Mouse (Mus musculus) forebrain, embryonic 16.5 days (tissue): Measurements from ENCODE around the gene Plch1. TPM values are rescaled to one million over a fixed set of nuclear protein-coding genes. Genes with fewer than 3 reads are reported as not detected.

ENCODE experiments used
- ATAC-seq: fragments of 200-750 bp; cut with Nextera tagmentation; 2 replicates; pipeline ENCODE4 v1.8.0; 2017; ENCODE audit warnings: mild to moderate bottlenecking, moderate library complexity
- H3K27ac ChIP-seq: fragments of 300-500 bp; sonication (generic); 2 replicates; pipeline ENCODE4 v1.5.1; 2014; ENCODE audit warnings: low read length, control low read depth
- H3K27me3 ChIP-seq: fragments of 300-500 bp; sonication (generic); replicated peaks from 2 replicates; pipeline ENCODE4 v1.6.1; 2014; ENCODE audit warnings: low read length; ENCODE audit not compliant: control insufficient read depth, insufficient read depth
- H3K36me3 ChIP-seq: fragments of 300-500 bp; sonication (generic); 2 replicates; pipeline ENCODE4 v1.6.1; 2014; ENCODE audit not compliant: control insufficient read depth, insufficient read depth
- H3K4me1 ChIP-seq: fragments of 300-500 bp; sonication (generic); replicated peaks from 2 replicates; pipeline ENCODE4 v1.6.1; 2014; ENCODE audit warnings: low read length; ENCODE audit not compliant: control insufficient read depth, insufficient read depth
- H3K4me2 ChIP-seq: fragments of 300-500 bp; sonication (generic); 2 replicates; pipeline ENCODE4 v1.6.1; 2014; ENCODE audit warnings: mild to moderate bottlenecking, low read length, control low read depth
- H3K4me3 ChIP-seq: fragments of 300-500 bp; sonication (generic); replicated peaks from 2 replicates; pipeline ENCODE4 v1.5.1; 2014; ENCODE audit warnings: mild to moderate bottlenecking, low read length, control low read depth
- H3K9ac ChIP-seq: fragments of 300-500 bp; sonication (generic); replicated peaks from 2 replicates; pipeline ENCODE4 v1.6.1; 2014; ENCODE audit warnings: low read depth, low read length, control low read depth
- H3K9me3 ChIP-seq: fragments of 300-500 bp; sonication (generic); 2 replicates; pipeline ENCODE4 v1.6.1; 2016; ENCODE audit warnings: low read length; ENCODE audit not compliant: control insufficient read depth
- WGBS: fragments of 180-500 bp; shearing (Covaris S2); extraction: QIAGEN DNeasy Blood & Tissue Kit; methylation state at CpG from one replicate; pipeline ENCODE4 v1.1.7; 2014; 5-methylcytosine and 5-hydroxymethylcytosine counted together
- polyA plus RNA-seq: library from polyadenylated mRNA; unstranded; fragments of >200 nt; fragmentation: Nextera tagmentation; extraction: Ambion mirVana; gene quantifications from 2 replicates; pipeline ENCODE4 v1.2.1, GENCODE M21; 2015

Plch1 gene
- polyA plus RNA-seq, 1 experiment from 2014 or later, result 6.1 TPM

DNA sequence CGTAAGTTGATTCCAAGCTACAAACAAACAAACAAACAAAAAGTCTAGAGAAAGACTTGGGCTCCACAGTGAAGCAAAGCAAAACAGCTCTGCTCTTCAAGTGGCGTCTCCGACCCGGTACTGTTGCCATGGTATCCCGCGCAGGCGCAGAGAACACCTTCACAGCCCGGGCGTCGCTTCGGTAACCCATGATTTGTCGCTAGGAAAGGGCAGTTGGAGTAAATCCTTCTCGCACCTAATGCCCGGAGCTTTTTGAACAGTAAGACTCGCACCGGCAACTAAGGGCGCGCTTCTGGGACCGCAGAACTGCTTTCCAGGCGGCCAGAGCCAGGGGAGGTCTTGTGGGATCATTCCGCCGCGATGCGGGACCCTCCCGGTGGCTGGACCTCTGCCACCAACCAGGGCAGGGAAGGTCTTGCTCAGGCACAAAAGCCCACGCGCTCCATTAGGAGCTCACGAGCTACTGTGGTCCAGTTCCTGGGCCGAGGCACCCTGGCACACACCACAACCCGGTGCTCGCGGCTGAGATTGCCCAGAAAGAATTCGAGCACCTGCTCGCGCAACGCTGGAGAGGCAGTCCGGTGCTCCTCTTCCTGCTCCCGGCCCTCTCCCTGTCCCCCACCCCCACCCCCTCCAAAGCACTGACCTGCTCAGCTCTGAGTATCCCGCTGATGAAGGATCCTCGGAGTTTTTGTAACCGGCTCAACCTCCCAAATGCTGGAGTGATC is 527 bp downstream of the Plch1 start:
- under 1% methylated on average over 41 of the region's 41 CpGs for WGBS
- ATAC-seq, result peak; percentile 93
- H3K27ac ChIP-seq, result peak overlapping the region; percentile 89

GRCm38 (mm10) chr3:63897177-63897576 is 2.1 kb downstream of the Plch1 start:
- Histone ChIP-seq H3K9me3 (no peaks in the 10 kb centered on the region), H3K9ac (no peak overlapping the region), H3K27ac (no peak overlapping the region), H3K4me3 (no peak overlapping the region), H3K4me2 (peak overlapping the region; percentile 29), H3K4me1 (peaks cover 12% of the 10 kb centered on the region), H3K36me3 (no peaks in the 10 kb centered on the region), H3K27me3 (no peaks in the 10 kb centered on the region)
- WGBS, result 14% methylated on average over 1 of the region's 1 CpGs
- no peak for ATAC-seq

More for the DNA sequence above, 527 bp downstream of the Plch1 start:
- H3K9me3 ChIP-seq, result no peaks in the 10 kb centered on the region
- no peaks in the 10 kb centered on the region for H3K27me3 ChIP-seq
- H3K36me3 ChIP-seq, result no peaks in the 10 kb centered on the region
- peak overlapping the region; percentile 76 for H3K9ac ChIP-seq
- peak overlapping the region; percentile 92 for H3K4me2 ChIP-seq
- H3K4me3 ChIP-seq, result peak overlapping the region; percentile 89
- H3K4me1 ChIP-seq, result peaks cover 12% of the 10 kb centered on the region

DNA sequence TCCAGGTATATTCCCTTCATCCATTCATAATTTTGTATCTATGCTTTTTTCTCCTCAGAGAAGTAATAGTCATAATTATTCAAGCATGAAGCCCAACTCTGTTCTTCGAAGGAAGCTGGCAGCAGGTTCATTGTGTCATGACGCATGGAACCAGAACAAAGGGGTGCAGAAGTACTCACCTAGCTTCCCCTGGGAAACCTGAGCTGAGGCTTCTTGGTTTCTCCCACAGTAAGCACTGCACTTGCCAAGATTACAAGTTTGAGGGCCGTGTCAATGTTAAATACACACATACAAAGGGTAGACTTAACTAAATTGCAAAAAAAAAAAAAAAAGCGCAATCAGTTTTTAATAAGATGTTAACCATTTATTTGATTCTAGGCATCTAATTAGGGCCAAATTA is 3.0 kb downstream of the Plch1 start:
- no peaks in the 10 kb centered on the region for H3K36me3 ChIP-seq
- no peak overlapping the region for H3K4me2 ChIP-seq
- H3K9ac ChIP-seq, result no peak overlapping the region
- no peak overlapping the region for H3K27ac ChIP-seq
- H3K4me3 ChIP-seq, result no peak overlapping the region
- ATAC-seq, result no peak
- no peaks in the 10 kb centered on the region for H3K9me3 ChIP-seq
- WGBS, result 29% methylated on average over 4 of the region's 4 CpGs
- H3K27me3 ChIP-seq, result no peaks in the 10 kb centered on the region
- peaks cover 12% of the 10 kb centered on the region for H3K4me1 ChIP-seq

GRCm38 (mm10) chr3:63895786-63896185 is 3.5 kb downstream of the Plch1 start:
- H3K4me3 ChIP-seq, result no peak overlapping the region
- H3K9ac ChIP-seq, result no peak overlapping the region
- H3K9me3 ChIP-seq, result no peaks in the 10 kb centered on the region
- no peak for ATAC-seq
- no peaks in the 10 kb centered on the region for H3K36me3 ChIP-seq
- H3K4me2 ChIP-seq, result no peak overlapping the region
- H3K4me1 ChIP-seq, result peaks cover 12% of the 10 kb centered on the region
- 17% methylated on average over 2 of the region's 2 CpGs for WGBS
- H3K27me3 ChIP-seq, result no peaks in the 10 kb centered on the region
- H3K27ac ChIP-seq, result no peak overlapping the region

- Histone ChIP-seq H3K4me1 (peaks cover 6% of the 10 kb centered on the region), H3K4me2 (no peak overlapping the region), H3K9me3 (no peaks in the 10 kb centered on the region), H3K36me3 (no peaks in the 10 kb centered on the region), H3K27ac (no peak overlapping the region), H3K27me3 (no peaks in the 10 kb centered on the region), H3K4me3 (no peak overlapping the region), H3K9ac (no peak overlapping the region)
- ATAC-seq, result no peak
- WGBS, result 64% methylated on average over 7 of the region's 7 CpGs
Measured at GRCm38 (mm10) chr3:63893677-63894076, 5.6 kb downstream of the Plch1 start.

DNA sequence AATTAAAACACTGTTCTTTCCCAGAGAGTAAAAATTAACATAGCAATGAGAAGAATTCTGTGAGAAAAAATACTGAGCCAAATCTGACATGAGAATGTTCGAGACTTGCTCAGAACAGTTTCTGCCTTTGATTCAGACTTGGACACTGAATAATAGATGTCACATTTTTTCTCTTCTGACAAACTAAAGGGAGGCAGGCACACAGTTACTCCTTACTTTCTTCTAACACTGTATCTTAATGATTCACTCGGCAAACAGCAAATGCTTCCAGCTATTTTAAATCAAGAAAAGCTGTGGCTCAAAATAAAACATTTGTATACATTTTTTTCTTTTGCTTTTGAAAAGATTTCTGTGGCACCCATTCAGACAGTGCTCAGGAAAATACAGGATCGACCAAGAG is 7.1 kb downstream of the Plch1 start:
- no peaks in the 10 kb centered on the region for H3K36me3 ChIP-seq

GRCm38 (mm10) chr3:63881065-63881464 is 18.2 kb downstream of the Plch1 start:
- no peak overlapping the region for H3K27ac ChIP-seq
- H3K36me3 ChIP-seq, result no peaks in the 10 kb centered on the region; the same call in 1 of the 2 replicates
- no peaks in the 10 kb centered on the region for H3K27me3 ChIP-seq
- H3K4me1 ChIP-seq, result no peaks in the 10 kb centered on the region
- WGBS, result 86% methylated on average over 2 of the region's 2 CpGs
- H3K4me3 ChIP-seq, result no peak overlapping the region
- 0 out of 2 replicates have a peak, but pooled peaks cover 3% of the 10 kb centered on the region for H3K9me3 ChIP-seq
- H3K4me2 ChIP-seq, result no peak overlapping the region
- no peak overlapping the region for H3K9ac ChIP-seq
- ATAC-seq, result no peak

More for the DNA sequence above, 7.1 kb downstream of the Plch1 start:
- Histone ChIP-seq H3K4me3 (no peak overlapping the region), H3K27ac (no peak overlapping the region), H3K4me2 (no peak overlapping the region), H3K4me1 (no peaks in the 10 kb centered on the region), H3K27me3 (no peaks in the 10 kb centered on the region), H3K9ac (no peak overlapping the region), H3K9me3 (no peaks in the 10 kb centered on the region)
- no peak for ATAC-seq
- 41% methylated on average over 3 of the region's 3 CpGs for WGBS

GRCm38 (mm10) chr3:63878995-63879666 is 20.1 kb downstream of the Plch1 start:
- Histone ChIP-seq H3K4me1 (no peaks in the 10 kb centered on the region), H3K4me2 (no peak overlapping the region), H3K9me3 (no peaks in the 10 kb centered on the region), H3K27me3 (no peaks in the 10 kb centered on the region), H3K36me3 (no peaks in the 10 kb centered on the region), H3K27ac (no peak overlapping the region), H3K9ac (no peak overlapping the region), H3K4me3 (no peak overlapping the region)
- WGBS, result 24% methylated on average over 4 of the region's 4 CpGs
- ATAC-seq, result no peak

DNA sequence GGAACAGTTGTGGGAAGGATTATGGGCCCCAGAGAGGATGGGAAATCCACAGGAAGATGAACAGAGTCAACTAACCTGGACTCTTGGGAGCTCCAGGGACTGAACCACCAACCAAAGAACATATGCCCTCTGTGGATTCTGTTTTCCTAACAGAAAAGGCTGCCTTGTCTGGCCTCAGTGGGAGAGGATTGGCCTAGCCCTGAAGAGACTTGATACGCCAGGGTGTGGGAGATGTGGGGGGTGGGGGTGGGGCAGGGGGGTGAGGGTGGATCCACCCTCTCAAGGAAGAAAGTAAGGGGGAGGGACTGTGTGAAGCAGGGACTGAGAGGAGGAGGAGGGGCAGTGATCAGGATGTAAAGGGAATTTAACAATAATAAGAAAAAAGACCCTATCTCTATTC is 26.5 kb downstream of the Plch1 start:
- H3K27me3 ChIP-seq, result no peaks in the 10 kb centered on the region
- no peaks in the 10 kb centered on the region for H3K36me3 ChIP-seq
- no peak overlapping the region for H3K27ac ChIP-seq
- H3K4me1 ChIP-seq, result no peaks in the 10 kb centered on the region
- H3K9me3 ChIP-seq, result no peaks in the 10 kb centered on the region
- ATAC-seq, result no peak
- WGBS, result 64% methylated on average over 1 of the region's 1 CpGs
- H3K9ac ChIP-seq, result no peak overlapping the region
- no peak overlapping the region for H3K4me2 ChIP-seq
- H3K4me3 ChIP-seq, result no peak overlapping the region
